Mouse (Mus musculus) MEL (cell line): ENCODE data around the gene Nos1ap. TPM values are rescaled to one million over a fixed set of nuclear protein-coding genes. Genes with fewer than 3 reads are reported as not detected.
A peak's percentile ranks its signal among the peaks of the same experiment; 100 is the strongest.

Source experiments
- DNase-seq: peaks from one replicate; pipeline ENCODE4 v3.0.0; 2011; ENCODE audit warnings: low read depth, low spot score
- H3K27ac ChIP-seq: 2 replicates; pipeline ENCODE4 v1.5.1; 2012; ENCODE audit warnings: low read depth, mild to moderate bottlenecking, control low read depth, low read length, moderate library complexity; ENCODE audit not compliant: control insufficient read depth
- H3K27me3 ChIP-seq, 2 experiments: fragments of 150-350 bp in 1 of 2; sonication (generic) in 1 of 2; 2 replicates each; pipeline ENCODE4 v1.6.1; 2012; ENCODE audit warnings: low read length in 2 of 2, mild to moderate bottlenecking in 2 of 2, improper control_type of control experiment in 1 of 2, moderate library complexity in 1 of 2; ENCODE audit not compliant: insufficient read depth in 2 of 2, control insufficient read depth in 1 of 2
- H3K36me3 ChIP-seq, 2 experiments: 2 replicates each; pipeline ENCODE4 v1.6.1; 2012 to 2014; ENCODE audit warnings: low read length in 2 of 2, improper control_type of control experiment in 1 of 2, inconsistent platforms in 1 of 2, mild to moderate bottlenecking in 1 of 2; ENCODE audit not compliant: insufficient read depth in 2 of 2, control insufficient read depth in 1 of 2
- H3K4me1 ChIP-seq, 2 experiments: fragments of 150-350 bp in 1 of 2; sonication (generic) in 1 of 2; 2 replicates each; pipeline ENCODE4 v1.6.1; 2012; ENCODE audit warnings: low read length in 2 of 2, improper control_type of control experiment in 1 of 2, mild to moderate bottlenecking in 1 of 2; ENCODE audit not compliant: insufficient read depth in 2 of 2, control insufficient read depth in 1 of 2
- H3K4me3 ChIP-seq, 2 experiments: fragments of 150-350 bp in 1 of 2; sonication (generic) in 1 of 2; 2 replicates each; pipeline ENCODE4 v1.5.1; 2012; ENCODE audit warnings: low read depth in 2 of 2, low read length in 2 of 2, mild to moderate bottlenecking in 2 of 2, moderate library complexity in 2 of 2, control low read depth in 1 of 2, improper control_type of control experiment in 1 of 2; ENCODE audit not compliant: control insufficient read depth in 1 of 2, insufficient read depth in 1 of 2
- H3K79me2 ChIP-seq: 2 replicates; pipeline ENCODE4 v1.6.1; 2012; ENCODE audit warnings: mild to moderate bottlenecking, low read length, moderate library complexity; ENCODE audit not compliant: control insufficient read depth, poor library complexity, insufficient read depth
- H3K9ac ChIP-seq: 2 replicates; pipeline ENCODE4 v1.6.1; 2012; ENCODE audit warnings: low read depth, mild to moderate bottlenecking, control low read depth, low read length, moderate library complexity; ENCODE audit not compliant: control insufficient read depth, poor library complexity, severe bottlenecking
- H3K9me3 ChIP-seq: fragments of 150-350 bp; sonication (generic); replicated peaks from 2 replicates; pipeline ENCODE4 v1.6.1; 2012; ENCODE audit warnings: mild to moderate bottlenecking, low read length, improper control_type of control experiment, moderate library complexity; ENCODE audit not compliant: insufficient read depth
- BHLHE40 ChIP-seq: IDR thresholded peaks from 2 replicates; pipeline ENCODE4 v1.6.1; 2012; ENCODE audit warnings: low read depth, mild to moderate bottlenecking, inconsistent platforms, low read length, improper control_type of control experiment, borderline replicate concordance
- ELF1 ChIP-seq: IDR thresholded peaks from 2 replicates; pipeline ENCODE4 v1.6.1; 2014; ENCODE audit warnings: low read depth, mild to moderate bottlenecking, inconsistent platforms, low read length, improper control_type of control experiment, moderate library complexity
- ETS1 ChIP-seq: IDR thresholded peaks from 2 replicates; pipeline ENCODE4 v1.6.1; 2012; ENCODE audit warnings: low read depth, mild to moderate bottlenecking, inconsistent platforms, low read length, improper control_type of control experiment, moderate library complexity
- GATA1 ChIP-seq: IDR thresholded peaks from 2 replicates; pipeline ENCODE4 v1.6.1; 2011; ENCODE audit warnings: low read depth, low read length, improper control_type of control experiment
- KAT2A ChIP-seq: conservative IDR thresholded peaks from 2 replicates; pipeline ENCODE4 v1.6.1; 2012; ENCODE audit warnings: low read depth, low read length, improper control_type of control experiment, inconsistent platforms
- MAFK ChIP-seq: IDR thresholded peaks from 2 replicates; pipeline ENCODE4 v1.6.1; 2011; ENCODE audit warnings: low read depth, mild to moderate bottlenecking, low read length, improper control_type of control experiment, borderline replicate concordance
- MEF2A ChIP-seq: IDR thresholded peaks from 2 replicates; pipeline ENCODE4 v1.6.1; 2014; ENCODE audit warnings: low read depth, mild to moderate bottlenecking, inconsistent platforms, low read length, improper control_type of control experiment; ENCODE audit not compliant: poor library complexity, insufficient replicate concordance, severe bottlenecking; ENCODE audit errors: extremely low read depth
- MXI1 ChIP-seq: IDR thresholded peaks from 2 replicates; pipeline ENCODE4 v1.6.1; 2011; ENCODE audit warnings: mild to moderate bottlenecking, low read depth, low read length, improper control_type of control experiment
- NELFE ChIP-seq: IDR thresholded peaks from 2 replicates; pipeline ENCODE4 v1.6.1; 2011; ENCODE audit warnings: low read depth, low read length, improper control_type of control experiment
- POLR2A ChIP-seq, 2 experiments: IDR thresholded peaks; 2 replicates each; pipeline ENCODE4 v1.6.1; 2011 to 2012; ENCODE audit warnings: low read length in 2 of 2, mild to moderate bottlenecking in 2 of 2, control low read depth in 1 of 2, improper control_type of control experiment in 1 of 2, low read depth in 1 of 2, moderate library complexity in 1 of 2; ENCODE audit not compliant: control insufficient read depth in 1 of 2, insufficient read depth in 1 of 2, poor library complexity in 1 of 2
- POLR2AphosphoS5 ChIP-seq: IDR thresholded peaks from 2 replicates; pipeline ENCODE4 v1.6.1; 2012; ENCODE audit warnings: low read depth, borderline replicate concordance, mild to moderate bottlenecking, inconsistent platforms, low read length, moderate library complexity, mixed read lengths
- SIN3A ChIP-seq: IDR thresholded peaks from 2 replicates; pipeline ENCODE4 v1.6.1; 2012; ENCODE audit warnings: low read length, improper control_type of control experiment, inconsistent platforms
- SMC3 ChIP-seq: IDR thresholded peaks from 2 replicates; pipeline ENCODE4 v1.6.1; 2011; ENCODE audit warnings: low read depth, low read length, improper control_type of control experiment
- TAL1 ChIP-seq: IDR thresholded peaks from 2 replicates; pipeline ENCODE4 v1.6.1; 2012; ENCODE audit warnings: mild to moderate bottlenecking, inconsistent platforms, low read length, moderate library complexity, mixed read lengths
- UBTF ChIP-seq: IDR thresholded peaks from 2 replicates; pipeline ENCODE4 v1.6.1; 2012; ENCODE audit warnings: low read depth, mild to moderate bottlenecking, inconsistent platforms, low read length, improper control_type of control experiment, moderate library complexity, borderline replicate concordance; ENCODE audit not compliant: insufficient read depth
- USF1 ChIP-seq: IDR thresholded peaks from 2 replicates; pipeline ENCODE4 v1.6.1; 2014; ENCODE audit warnings: low read depth, mild to moderate bottlenecking, inconsistent platforms, low read length, improper control_type of control experiment, moderate library complexity
- USF2 ChIP-seq, 2 experiments: IDR thresholded peaks; 2 replicates each; pipeline ENCODE4 v1.6.1; 2011 to 2012; ENCODE audit warnings: improper control_type of control experiment in 2 of 2, low read length in 2 of 2, borderline replicate concordance in 1 of 2, inconsistent platforms in 1 of 2, low read depth in 1 of 2, mild to moderate bottlenecking in 1 of 2; ENCODE audit not compliant: insufficient read depth in 1 of 2
- ZC3H11A ChIP-seq: IDR thresholded peaks from 2 replicates; pipeline ENCODE4 v1.6.1; 2012; ENCODE audit warnings: low read depth, mild to moderate bottlenecking, inconsistent platforms, low read length, improper control_type of control experiment
- ZKSCAN1 ChIP-seq: IDR thresholded peaks from 2 replicates; pipeline ENCODE4 v1.6.1; 2012; ENCODE audit warnings: low read depth, mild to moderate bottlenecking, inconsistent platforms, low read length, improper control_type of control experiment, moderate library complexity
- ZMIZ1 ChIP-seq: IDR thresholded peaks from 2 replicates; pipeline ENCODE4 v1.6.1; 2012; ENCODE audit warnings: low read depth, mild to moderate bottlenecking, inconsistent platforms, low read length, improper control_type of control experiment, moderate library complexity
- polyA plus RNA-seq, 2 experiments: library from polyadenylated mRNA; stranded (reverse) in 1 of 2; unstranded in 1 of 2; fragments of >175 nt in 1 of 2; fragments of >200 nt in 1 of 2; gene quantifications; 2 replicates each; pipeline versions ENCODE4 v1.2.1 to v1.2.4; 2012; ENCODE audit warnings: low replicate concordance in 2 of 2, low read depth in 1 of 2; ENCODE audit not compliant: insufficient read length in 2 of 2, insufficient read depth in 1 of 2, missing spikeins in 1 of 2
- total RNA-seq: library from RNA; depleted of rRNA; stranded (reverse); fragments of 300-350 nt; gene quantifications from 2 replicates; pipeline ENCODE4 v1.2.3, GENCODE M21; 2012

Nos1ap gene
- total and polyA plus RNA-seq, 3 experiments, result 0.62 to 2.4 TPM; not detected in 1

DNA sequence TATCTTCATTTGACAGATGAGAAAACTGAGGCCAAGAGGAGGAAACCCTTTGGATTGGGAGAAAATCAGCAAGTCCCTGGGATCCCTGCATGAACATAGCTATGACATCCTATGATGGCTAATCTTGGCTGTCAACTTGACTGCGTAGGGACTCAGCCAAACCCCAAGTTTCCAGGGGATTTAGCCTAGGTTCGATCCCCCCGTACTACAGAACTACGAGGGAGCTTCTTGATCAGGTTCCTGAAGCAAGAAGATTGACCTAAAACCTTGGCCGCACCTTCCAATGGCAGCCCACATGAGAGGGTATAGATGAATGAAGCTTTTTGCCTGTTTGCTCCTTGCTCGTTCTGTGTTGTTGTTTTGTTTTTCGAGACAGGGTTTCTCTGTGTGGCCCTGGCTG lies 4.9 kb upstream of the Nos1ap start:
- Histone ChIP-seq H3K4me3 (no peak overlapping the region), H3K9ac (no peak overlapping the region), H3K27me3 (no peaks in the 10 kb centered on the region), H3K27ac (no peak overlapping the region), H3K9me3 (no peaks in the 10 kb centered on the region), H3K36me3 (peaks cover 0 to 2% of the 10 kb centered on the region in 2 experiments; a peak in 1 of 4 replicates), H3K79me2 (no peaks in the 10 kb centered on the region; the same call in 1 of the 2 replicates), H3K4me1 (no peaks in the 10 kb centered on the region)
- TF ChIP-seq MXI1, result no peak
- no peak for TF ChIP-seq MAFK
- no peak for TF ChIP-seq USF2 (IDR thresholded peaks at IDR 0.05; ENCODE audit: borderline replicate concordance in 1 of 2, insufficient read depth in 1 of 2, low read depth in 1 of 2, low read length in 2 of 2)
- TF ChIP-seq TAL1, result no peak
- TF ChIP-seq ETS1, result no peak
- TF ChIP-seq MEF2A, result no peak
- TF ChIP-seq UBTF, result no peak
- no peak for TF ChIP-seq GATA1
- TF ChIP-seq POLR2AphosphoS5, result no peak
- TF ChIP-seq ZC3H11A, result no peak
- TF ChIP-seq POLR2A (IDR thresholded peaks at IDR 0.05; ENCODE audit: control insufficient read depth in 1 of 2, insufficient read depth in 1 of 2, low read depth in 1 of 2, low read length in 2 of 2, poor library complexity in 1 of 2), result no peak
- no peak for DNase-seq

DNA sequence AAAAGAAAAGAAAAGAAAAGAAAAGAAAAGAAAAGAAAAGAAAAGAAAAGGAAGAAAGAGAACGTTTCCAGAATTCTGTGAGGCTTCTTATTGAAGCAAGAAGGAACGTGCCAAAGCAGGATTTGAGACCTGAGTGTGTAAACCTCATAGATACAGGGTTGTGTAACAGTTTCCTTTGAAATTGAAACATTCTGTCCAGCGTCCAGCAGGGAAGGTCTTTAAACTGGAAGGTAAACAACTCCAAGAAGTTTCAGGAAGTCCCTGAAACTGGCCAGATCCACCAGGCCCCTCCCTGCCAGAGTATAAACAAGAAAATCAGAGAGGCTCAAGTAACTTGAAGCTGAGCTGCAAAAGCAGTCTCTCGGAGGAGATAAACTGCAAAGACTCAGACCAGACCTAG lies 870 bp upstream of the Nos1ap start:
- no peaks in the 10 kb centered on the region for H3K9me3 ChIP-seq
- H3K4me1 ChIP-seq, result 0 out of 4 replicates have a peak, but pooled peaks cover 0 to 3% of the 10 kb centered on the region in 2 experiments
- H3K79me2 ChIP-seq, result no peaks in the 10 kb centered on the region; the same call in 1 of the 2 replicates
- H3K27ac ChIP-seq, result no peak overlapping the region
- DNase-seq, result peak; percentile 34
- H3K9ac ChIP-seq, result no peak overlapping the region
- peaks cover 0 to 2% of the 10 kb centered on the region in 2 experiments; a peak in 1 of 4 replicates for H3K36me3 ChIP-seq
- no peaks in the 10 kb centered on the region for H3K27me3 ChIP-seq
- TF ChIP-seq SIN3A (no peak), TAL1 (no peak), NELFE (no peak), KAT2A (no peak), USF1 (no peak), ZMIZ1 (no peak), SMC3 (no peak), ELF1 (no peak), ETS1 (no peak), BHLHE40 (no peak), POLR2AphosphoS5 (no peak), ZKSCAN1 (no peak), MEF2A (no peak)
- no peak overlapping the region for H3K4me3 ChIP-seq
